ENCODE assay signal across 8 mouse cellular contexts in the genomic region with DNA sequence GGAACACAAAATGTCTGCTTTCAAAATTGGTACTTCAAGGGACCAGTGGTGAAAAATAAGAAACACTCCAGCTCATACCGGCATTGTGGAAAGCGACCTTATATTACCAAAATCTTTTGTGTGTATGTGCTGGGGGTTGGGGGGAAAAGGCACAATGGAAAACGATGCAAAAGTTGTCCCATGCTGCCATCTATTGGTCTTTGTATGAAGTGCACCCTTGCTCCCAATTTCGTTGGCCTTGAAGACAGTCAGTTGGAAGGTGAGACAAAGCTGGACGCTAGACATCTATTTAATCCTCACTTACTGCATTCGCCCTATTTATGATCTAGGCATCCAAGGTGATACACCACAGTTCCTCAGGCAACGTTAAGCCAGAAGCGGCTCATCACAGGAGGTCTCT.
DNase-seq lines count a peak whose midpoint lies in the region; ATAC-seq and TF ChIP-seq lines count a peak whose summit lies in the region.
"Not testable (repeated sequence)": the region's sequence is repeated elsewhere in the genome, so short reads cannot be mapped to it uniquely, and the experiment has no call there.

No protein-coding gene starts in this region.

- not testable (repeated sequence) for ATAC-seq in lung, postnatal 0 days; stomach, postnatal 0 days (ENCODE audit: low FRiP score, low TSS enrichment)

- TF ChIP-seq CTCF in ES-Bruce4 (IDR thresholded peaks at IDR 0.05; ENCODE audit: low read depth, low read length), result peak; percentile 5
- TF ChIP-seq CTCF in heart, adult 2 months (IDR thresholded peaks at IDR 0.05), result peak; percentile 37
- peak; percentile 18 for TF ChIP-seq CTCF in left cerebral cortex, adult 2 months (IDR thresholded peaks at IDR 0.05)
- peak; percentile 31 for TF ChIP-seq CTCF in lung, postnatal 0 days (IDR thresholded peaks at IDR 0.05)
- TF ChIP-seq CTCF in stomach, postnatal 0 days (IDR thresholded peaks at IDR 0.05; ENCODE audit: low read depth), result peak; percentile 43

- not testable (repeated sequence) for H3K36me3 ChIP-seq in ES-Bruce4 (ENCODE audit: control insufficient read depth, insufficient read depth, low read length, poor library complexity, severe bottlenecking); heart, adult 2 months (ENCODE audit: control insufficient read depth, insufficient read depth, low read length); lung, postnatal 0 days (ENCODE audit: insufficient read depth, low read length); stomach, postnatal 0 days (ENCODE audit: control insufficient read depth, insufficient read depth, low read length)

- intact Hi-C loops in heart, adult 2 months (cut with DNase I), result not testable (repeated sequence)
- intact Hi-C loops in left cerebral cortex, adult 2 months (cut with DNase I), result loop anchor here (5.0 kb wide), 1 partner anchor 508 kb away; no protein-coding TSS in a partner anchor

- TF ChIP-seq EP300 in ES-Bruce4 (IDR thresholded peaks at IDR 0.05; ENCODE audit: insufficient read depth, low read depth, low read length); heart, adult 2 months (IDR thresholded peaks at IDR 0.05; ENCODE audit: insufficient read depth, low read depth, low read length); lung, postnatal 0 days (IDR thresholded peaks at IDR 0.05); stomach, postnatal 0 days (optimal IDR thresholded peaks at IDR 0.05): not testable (repeated sequence)

- DNase-seq in embryo, embryonic 10 days (ENCODE audit: low spot score), result peak; percentile 13
- not testable (repeated sequence) for DNase-seq in heart, adult 2 months; left cerebral cortex, adult 2 months (ENCODE audit: extremely low spot score in 1 of 2, low spot score in 2 of 2); lung, postnatal 0 days (ENCODE audit: low spot score); stomach, postnatal 0 days (ENCODE audit: low spot score)
- DNase-seq in induced T-regulatory cell, adult 2 months (ENCODE audit: low read depth), result peak; percentile 3
- DNase-seq in kidney, postnatal 4 days, result peak; percentile 8 to 10

- not testable (repeated sequence) for H3K79me2 ChIP-seq in heart, adult 2 months (replicated peaks; ENCODE audit: control insufficient read depth, insufficient read depth, low read length)

- H3K4me2 ChIP-seq in lung, postnatal 0 days (replicated peaks; ENCODE audit: low read depth, low read length); stomach, postnatal 0 days (replicated peaks; ENCODE audit: low read depth): not testable (repeated sequence)

- not testable (repeated sequence) for TF ChIP-seq POLR2A in ES-Bruce4 (IDR thresholded peaks at IDR 0.05; ENCODE audit: insufficient read depth, low read length); heart, adult 2 months (IDR thresholded peaks at IDR 0.05; ENCODE audit: insufficient read depth, low read depth, low read length)

- not testable (repeated sequence) for H3K9ac ChIP-seq in ES-Bruce4 (ENCODE audit: low read depth, poor library complexity, severe bottlenecking); heart, adult 2 months (ENCODE audit: low read depth, low read length); lung, postnatal 0 days (replicated peaks; ENCODE audit: low read depth); stomach, postnatal 0 days (ENCODE audit: low read length)

- not testable (repeated sequence) for H3K4me1 ChIP-seq in ES-Bruce4 (ENCODE audit: control insufficient read depth, insufficient read depth, low read length); heart, adult 2 months (ENCODE audit: control insufficient read depth, insufficient read depth, low read length); lung, postnatal 0 days (ENCODE audit: insufficient read depth, low read depth, low read length); stomach, postnatal 0 days (replicated peaks; ENCODE audit: control insufficient read depth, insufficient read depth)

- 21% methylated on average over 8 of the region's 8 CpGs for WGBS in heart, adult 2 months
- WGBS in lung, postnatal 0 days, result 21% methylated on average over 8 of the region's 8 CpGs
- 24% methylated on average over 8 of the region's 8 CpGs for WGBS in stomach, postnatal 0 days

- H3K9me3 ChIP-seq in ES-Bruce4 (replicated peaks; ENCODE audit: control insufficient read depth, insufficient read depth, low read length, poor library complexity, severe bottlenecking); lung, postnatal 0 days (ENCODE audit: low read length); stomach, postnatal 0 days (ENCODE audit: control insufficient read depth, low read length): not testable (repeated sequence)

- not testable (repeated sequence) for H3K27me3 ChIP-seq in ES-Bruce4 (ENCODE audit: control insufficient read depth, insufficient read depth, low read length, poor library complexity, severe bottlenecking); heart, adult 2 months (ENCODE audit: control insufficient read depth, insufficient read depth, low read length); lung, postnatal 0 days (replicated peaks; ENCODE audit: insufficient read depth, low read length); stomach, postnatal 0 days (ENCODE audit: control insufficient read depth, insufficient read depth, low read length)

- not testable (repeated sequence) for H3K4me3 ChIP-seq in ES-Bruce4 (ENCODE audit: low read depth, low read length); heart, adult 2 months; left cerebral cortex, adult 2 months; lung, postnatal 0 days (ENCODE audit: low read depth, low read length); stomach, postnatal 0 days (ENCODE audit: low read depth, low read length)

- H3K27ac ChIP-seq in ES-Bruce4 (ENCODE audit: insufficient read depth, low read length); heart, adult 2 months; left cerebral cortex, adult 2 months; lung, postnatal 0 days (ENCODE audit: low read length); stomach, postnatal 0 days (replicated peaks): not testable (repeated sequence)
